Mouse (Mus musculus) testis, postnatal 14 days (tissue): ENCODE results near the gene Morn3.

Source experiments
- DNase-seq: peaks from one replicate; pipeline ENCODE4 v3.0.0; 2021; ENCODE audit warnings: low spot score

The Morn3 gene

DNA sequence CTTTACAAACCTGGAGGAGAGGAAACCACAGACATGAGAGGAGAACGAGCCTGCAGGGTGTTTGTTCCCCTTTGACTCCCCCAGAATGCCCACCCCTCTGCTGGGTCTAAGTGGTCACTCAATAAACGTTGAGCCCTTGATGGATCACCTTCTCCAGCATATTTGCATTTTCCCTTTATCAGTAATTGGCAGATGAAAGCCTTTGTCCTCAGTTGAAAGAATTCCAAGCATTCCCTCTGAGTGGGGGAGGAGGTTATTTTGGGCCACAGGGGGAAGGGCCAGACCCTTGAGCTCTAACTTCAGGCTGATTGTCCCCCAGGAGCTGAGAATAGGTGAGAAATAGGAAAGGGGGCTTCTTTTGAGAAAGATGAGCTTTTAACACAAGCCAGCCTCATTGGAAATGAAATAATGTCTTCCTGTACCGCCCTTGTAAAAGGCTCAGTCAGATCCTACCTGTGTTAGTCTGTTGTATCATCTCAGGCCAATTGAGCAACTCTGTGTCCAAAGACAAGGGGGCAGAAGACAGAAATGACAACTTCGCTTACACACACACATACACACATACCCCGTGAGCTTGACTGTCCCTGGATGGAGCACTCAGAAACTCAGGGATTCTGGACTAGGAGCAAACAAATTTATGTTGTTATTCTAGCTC lies 55.3 kb downstream of the Morn3 start:
- no peak for DNase-seq

DNA sequence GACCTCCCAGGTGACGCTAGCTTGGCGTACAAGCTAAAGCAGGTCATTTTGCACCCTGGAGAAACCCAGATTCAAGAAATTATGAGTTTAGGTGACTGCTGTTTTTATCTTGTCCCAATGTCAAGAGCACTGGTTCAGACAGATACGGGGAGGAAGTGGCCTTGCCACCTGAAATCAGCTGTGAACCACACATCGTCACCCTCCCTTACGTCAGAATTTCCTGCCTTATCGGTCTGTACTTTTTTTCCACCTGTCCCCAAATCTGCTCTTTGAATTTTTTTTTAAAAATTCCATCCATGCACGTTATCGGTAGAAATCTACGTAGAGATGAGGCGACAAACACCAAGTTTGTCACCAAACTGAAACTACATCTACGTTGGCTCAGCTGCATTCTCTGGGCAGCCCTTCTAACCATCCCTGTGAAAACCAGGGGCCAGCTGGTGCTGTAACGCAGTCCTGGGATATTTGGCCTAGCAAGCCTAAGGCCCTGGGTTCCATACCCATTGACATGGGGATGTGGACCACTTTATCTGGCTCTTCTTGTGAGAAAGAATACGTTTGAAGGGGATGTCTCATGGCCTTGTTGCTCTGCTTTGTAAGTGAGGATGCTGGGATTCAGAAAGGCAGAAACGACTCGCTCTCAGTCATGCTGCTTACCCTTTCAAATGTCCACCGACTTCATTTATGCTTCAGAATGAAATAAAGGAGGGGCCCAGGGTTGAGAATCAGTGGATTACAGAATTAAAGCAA lies 56.2 kb downstream of the Morn3 start:
- no peak for DNase-seq

DNA sequence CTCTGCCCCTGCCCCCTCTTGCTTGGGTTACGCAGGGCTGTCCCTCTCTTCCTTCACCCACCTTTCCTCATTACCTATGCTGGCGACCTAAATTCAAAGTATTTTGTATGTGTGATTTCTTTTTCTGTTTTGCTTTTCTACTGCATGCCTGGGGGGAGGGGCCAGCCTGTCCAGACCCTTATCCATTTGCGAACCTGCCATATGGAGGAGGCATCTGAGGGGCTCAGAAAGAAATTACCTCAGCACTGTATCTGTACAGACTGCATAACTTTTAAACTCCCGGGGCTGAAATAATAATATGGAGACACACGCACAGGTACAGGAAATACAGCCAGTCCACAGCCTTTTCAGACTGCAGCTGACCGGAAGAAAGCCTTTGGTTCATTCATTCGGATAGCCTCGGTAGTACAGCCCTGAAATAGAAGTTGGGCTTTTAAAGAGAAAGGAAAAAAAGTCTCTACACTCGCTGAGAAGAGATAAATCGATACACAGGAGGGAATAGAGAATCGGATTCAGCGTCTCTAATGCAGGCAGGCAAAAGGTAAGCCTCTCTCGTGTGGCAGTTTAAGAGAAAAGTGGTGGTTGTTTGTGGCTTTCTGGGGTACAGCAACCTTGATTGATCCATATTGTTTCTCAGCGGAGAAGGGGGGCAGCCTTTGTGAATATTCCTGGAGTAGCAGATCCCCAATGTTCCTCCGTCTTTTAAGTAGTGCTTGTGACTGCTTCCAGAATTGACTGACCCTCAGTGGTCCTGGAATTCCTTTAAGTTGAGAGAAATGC lies 57.1 kb downstream of the Morn3 start, which contains the start of gene Kdm2b:
Kdm2b (minus strand) TSS at position 273 of the 780 bp plus-strand sequence.
- no peak for DNase-seq

GRCm38 (mm10) chr5:122989001-122989525 lies 57.8 kb downstream of the Morn3 start:
- peak; percentile 66 for DNase-seq

DNA sequence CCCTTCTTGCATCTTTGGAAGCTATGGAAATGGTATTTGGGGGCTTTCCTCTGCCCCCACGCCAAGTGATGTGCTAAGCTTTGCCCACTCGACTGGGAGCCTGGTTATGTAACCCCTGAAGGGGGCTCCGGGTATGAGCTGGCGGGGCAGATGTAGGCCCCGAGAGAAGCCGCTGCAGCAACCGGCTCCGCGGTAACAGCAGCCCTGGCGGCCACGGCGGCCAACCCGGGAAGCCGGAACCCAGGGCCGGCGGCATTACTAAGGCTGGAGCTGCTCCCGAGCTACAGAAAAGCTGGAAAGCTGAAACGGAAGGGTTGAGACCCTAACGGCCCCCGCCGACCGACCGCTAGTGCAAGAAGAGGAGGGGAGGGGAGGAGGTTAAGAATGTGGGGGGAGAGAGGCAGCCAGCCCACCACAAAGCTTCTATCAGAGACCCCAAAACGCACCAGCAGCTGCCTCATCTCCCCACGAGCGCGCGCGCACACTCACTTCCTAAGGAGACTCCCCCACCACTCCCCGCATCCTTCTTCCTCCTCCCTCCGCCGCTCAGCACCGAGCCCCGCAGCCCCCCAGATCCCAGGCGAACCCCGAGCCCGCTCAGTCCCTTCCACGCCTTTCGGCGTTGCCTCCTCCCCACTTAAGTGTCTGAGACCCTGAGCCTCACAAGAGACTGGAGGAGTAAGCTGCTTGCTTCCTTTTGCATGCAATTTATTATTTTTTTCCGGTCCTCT lies 58.6 kb downstream of the Morn3 start:
- no peak for DNase-seq

- no peak for DNase-seq
Observed at GRCm38 (mm10) chr5:122987211-122988020, 59.4 kb downstream of the Morn3 start.

DNA sequence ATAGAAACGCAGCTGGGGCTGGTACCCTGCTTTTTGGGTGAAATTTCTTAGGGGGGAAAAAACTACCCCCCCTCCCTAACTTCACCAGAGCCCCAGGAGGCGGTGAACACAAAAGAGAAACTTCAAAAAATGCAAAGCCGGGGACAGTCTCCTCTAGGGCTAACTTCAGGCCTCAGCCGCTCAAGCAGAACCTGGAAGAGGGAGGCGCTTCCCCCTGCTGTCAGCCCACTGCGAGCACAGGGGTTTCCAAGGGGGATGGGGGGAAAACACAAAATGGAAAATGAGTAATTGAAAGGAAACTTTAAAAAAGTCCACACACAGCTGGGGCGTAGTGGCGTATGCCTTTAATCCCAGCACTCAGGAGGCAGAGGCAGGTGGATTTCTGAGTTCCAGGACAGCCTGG lies 60.7 kb downstream of the Morn3 start:
- no peak for DNase-seq
